Mouse (Mus musculus): ENCODE data around the gene Ddx52.

Ddx52 gene

DNA sequence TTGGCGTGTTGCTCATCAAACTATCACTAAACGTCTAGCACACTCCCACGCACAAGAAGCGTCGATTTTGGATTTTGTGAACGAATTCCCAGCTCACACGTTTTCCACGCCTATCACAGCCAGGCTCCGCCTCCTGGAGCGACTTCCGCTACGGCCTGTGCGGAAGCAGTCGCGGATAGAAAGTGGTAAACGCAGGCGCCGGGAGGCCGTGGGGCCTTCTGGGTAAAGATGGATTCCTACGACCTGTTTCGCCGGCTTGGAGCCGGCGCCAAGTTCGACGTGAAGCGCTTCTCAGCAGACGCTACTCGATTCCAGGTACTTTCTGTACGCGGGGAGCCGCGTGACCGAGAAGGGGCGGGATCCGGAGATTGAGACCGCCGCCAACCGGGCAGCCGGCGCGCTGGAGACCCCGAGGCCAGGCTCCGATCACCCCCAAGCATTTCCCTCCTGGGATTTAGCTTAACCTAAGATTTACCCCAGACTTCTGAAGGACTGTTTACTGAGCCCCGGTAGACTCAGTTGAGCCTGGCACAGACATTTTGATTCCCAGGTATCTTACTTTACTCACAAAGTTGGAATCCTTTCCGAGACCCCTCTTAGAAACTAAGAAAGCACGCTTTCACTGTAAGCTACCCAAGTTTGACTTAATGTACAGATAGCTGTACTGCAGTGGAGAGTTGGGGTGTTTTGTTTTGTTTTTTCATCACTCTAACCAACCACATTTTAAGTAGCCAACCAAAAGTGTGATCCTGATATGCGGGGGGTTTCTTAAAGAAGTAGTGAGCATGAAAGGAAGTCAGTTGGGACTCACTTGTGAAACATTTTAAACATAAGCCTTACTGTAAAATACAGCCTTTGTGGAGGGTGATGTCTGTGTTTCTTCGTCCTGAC is at the start of gene Ddx52:
TSS of gene Ddx52 (plus strand) at position 113 of the 891 bp plus-strand sequence.
- peak; percentile 91 for DNase-seq (ENCODE audit: low read depth, low spot score)

- DNase-seq (ENCODE audit: low read depth, low spot score), result no peak
These were observed 48.5 kb upstream of the Ddx52 start for GRCm38 (mm10) chr11:83893325-83893724.

GRCm38 (mm10) chr11:83896430-83897410 is 45.1 kb upstream of the Ddx52 start:
- no peak for DNase-seq (ENCODE audit: low read depth, low spot score)

DNA sequence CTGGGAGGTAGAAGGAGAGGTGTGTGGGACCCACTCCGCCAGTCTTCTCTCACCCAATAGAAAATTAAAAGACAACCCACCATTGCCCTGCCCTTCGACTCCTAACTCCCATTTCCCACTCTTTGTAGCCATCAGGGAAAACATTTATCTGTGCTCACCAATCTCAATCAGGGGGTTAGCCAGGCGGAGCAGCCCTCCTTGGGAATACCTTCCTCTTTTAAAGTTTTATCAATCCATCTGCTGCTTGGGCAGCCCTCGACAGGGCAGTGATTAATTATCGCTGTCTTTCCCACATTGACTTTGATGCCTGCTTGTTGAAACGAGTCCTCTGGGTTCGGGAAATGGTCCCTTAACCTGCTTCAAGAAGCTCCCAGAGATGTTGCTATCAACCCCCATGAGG is 44.3 kb upstream of the Ddx52 start:
- no peak for DNase-seq (ENCODE audit: low read depth, low spot score)

- DNase-seq (ENCODE audit: low read depth, low spot score), result no peak
These were observed 39.0 kb upstream of the Ddx52 start for GRCm38 (mm10) chr11:83902812-83903211.

GRCm38 (mm10) chr11:83905756-83906155 is 36.1 kb upstream of the Ddx52 start:
- DNase-seq (ENCODE audit: low read depth, low spot score), result no peak

- DNase-seq (ENCODE audit: low read depth, low spot score), result no peak
These were observed 33.5 kb upstream of the Ddx52 start for GRCm38 (mm10) chr11:83908376-83908775.

- no peak for DNase-seq (ENCODE audit: low read depth, low spot score)
These were observed 28.0 kb upstream of the Ddx52 start for GRCm38 (mm10) chr11:83913824-83914311.

- DNase-seq (ENCODE audit: low read depth, low spot score), result no peak
These were observed 27.4 kb upstream of the Ddx52 start for GRCm38 (mm10) chr11:83914501-83914900.

GRCm38 (mm10) chr11:83922600-83922999 is 19.3 kb upstream of the Ddx52 start:
- no peak for DNase-seq (ENCODE audit: low read depth, low spot score)

DNA sequence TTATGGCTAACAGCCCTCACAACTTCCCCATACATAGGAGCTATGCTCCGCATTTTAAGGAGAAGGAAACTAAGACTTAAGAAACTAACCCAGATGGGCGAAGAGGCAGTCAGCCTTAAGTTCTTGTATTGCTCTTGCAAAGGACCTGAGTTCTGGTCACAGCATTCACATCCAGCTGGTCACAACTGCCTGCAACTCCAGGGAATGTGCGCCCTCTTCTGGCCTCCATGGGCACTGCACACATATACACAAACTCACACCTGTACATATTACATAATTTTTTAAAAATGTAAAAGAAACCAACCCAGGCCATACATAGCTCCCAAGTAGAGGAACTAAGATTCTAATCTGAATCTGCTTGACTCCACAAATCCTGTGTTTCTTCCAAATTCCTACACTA is 14.8 kb upstream of the Ddx52 start:
- no peak for DNase-seq (ENCODE audit: low read depth, low spot score)

DNA sequence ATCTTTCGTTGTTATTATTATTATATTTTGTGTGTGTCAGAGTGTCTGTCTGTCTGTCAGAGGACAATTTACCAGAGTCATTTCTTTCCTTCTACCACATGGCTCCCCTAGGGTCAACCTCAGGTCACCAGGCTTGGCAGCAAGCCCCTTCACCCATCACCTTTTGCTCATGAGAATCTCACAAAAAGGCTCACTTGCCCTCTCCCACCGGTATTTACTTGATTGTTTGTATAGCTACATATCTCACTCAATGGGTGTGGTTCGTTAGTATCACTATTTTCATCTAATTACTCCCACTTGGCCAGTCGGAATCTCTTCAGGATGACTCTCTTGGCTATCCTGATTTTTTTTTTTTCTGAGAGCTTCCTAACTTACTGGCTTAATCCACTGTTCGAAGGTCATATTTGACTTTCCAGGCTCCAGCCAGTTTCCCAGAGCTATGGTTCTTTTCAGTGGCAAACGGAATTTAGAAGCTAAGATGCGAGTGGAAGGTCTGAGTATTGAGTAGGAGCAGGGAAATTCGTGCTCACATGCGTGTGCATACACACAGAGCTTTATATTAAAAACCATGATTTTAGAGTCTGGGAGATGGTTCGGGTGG is 9.3 kb upstream of the Ddx52 start:
- no peak for DNase-seq (ENCODE audit: low read depth, low spot score)

- DNase-seq (ENCODE audit: low read depth, low spot score), result no peak
These were observed 8.5 kb upstream of the Ddx52 start for GRCm38 (mm10) chr11:83933376-83933775.

GRCm38 (mm10) chr11:83935986-83936665 is 5.7 kb upstream of the Ddx52 start:
- DNase-seq (ENCODE audit: low read depth, low spot score), result peak; percentile 21

DNA sequence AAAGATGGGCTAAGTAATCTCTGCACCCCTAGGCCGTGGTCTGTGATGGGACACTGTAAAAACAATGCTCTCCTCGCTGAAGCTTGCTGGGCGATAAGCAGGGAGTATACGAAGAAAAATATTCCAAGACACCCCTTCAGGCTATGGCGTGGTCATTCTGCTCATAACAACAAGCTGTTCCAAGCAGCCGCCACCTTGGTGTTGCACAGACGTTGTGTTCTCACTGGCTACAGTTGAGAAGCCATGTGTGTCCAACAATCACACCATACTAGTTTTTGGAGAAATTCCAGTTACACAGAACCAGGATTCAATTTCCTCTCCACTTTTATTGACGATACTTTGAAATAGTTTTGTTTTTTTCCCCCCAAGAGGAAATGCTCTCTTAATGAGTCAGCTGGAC is 3.3 kb upstream of the Ddx52 start:
- DNase-seq (ENCODE audit: low read depth, low spot score), result no peak

GRCm38 (mm10) chr11:83956822-83957221 is 15.0 kb downstream of the Ddx52 start:
- no peak for DNase-seq (ENCODE audit: low read depth, low spot score)

GRCm38 (mm10) chr11:83961983-83962382 is 20.1 kb downstream of the Ddx52 start:
- peak; percentile 59 for DNase-seq (ENCODE audit: low read depth, low spot score)

DNA sequence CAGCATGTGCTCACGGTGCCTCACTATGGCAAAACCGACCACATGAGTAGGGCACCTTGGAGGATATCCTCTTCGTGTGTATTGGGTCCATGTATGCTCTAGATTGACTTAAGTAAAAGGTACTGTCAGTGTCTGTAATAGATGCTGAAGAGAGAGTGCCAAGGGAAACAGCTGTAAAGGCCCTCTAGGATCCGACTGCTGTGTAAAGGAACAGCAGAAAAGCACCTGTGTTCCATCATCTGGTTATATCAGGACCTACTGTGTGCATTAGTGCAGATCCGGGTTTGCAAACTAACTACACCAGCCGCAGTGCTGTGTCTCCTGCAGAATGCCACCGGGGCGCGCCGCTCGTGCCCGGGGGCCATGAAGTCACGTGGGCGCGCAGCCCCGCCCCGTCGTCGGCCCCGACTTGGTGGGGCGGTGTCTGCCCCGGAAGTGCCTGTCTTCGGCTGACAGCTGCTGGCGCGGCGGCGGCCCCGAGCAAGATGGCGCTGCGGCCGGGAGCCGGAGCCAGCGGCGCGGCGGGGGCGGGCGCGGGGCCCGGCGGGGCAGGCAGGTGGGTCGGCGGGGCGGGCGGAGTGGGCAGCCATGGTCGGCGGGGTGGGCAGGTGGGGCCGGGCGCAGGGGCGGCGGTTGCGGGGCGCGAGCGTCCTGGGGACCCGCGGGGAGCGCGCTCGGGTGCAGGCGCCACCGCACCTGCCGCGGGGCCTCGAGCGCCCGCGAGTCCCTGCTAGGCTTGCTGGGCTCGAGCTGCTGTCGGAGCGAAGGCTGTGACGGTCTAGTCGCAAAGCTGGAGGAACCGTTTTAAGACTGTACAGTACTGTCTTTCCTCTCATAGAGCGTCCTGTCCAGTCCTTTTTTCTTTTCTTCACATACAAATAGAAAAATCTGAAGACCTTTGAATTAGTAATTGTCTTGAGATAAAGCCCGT is 22.4 kb downstream of the Ddx52 start, which contains the start of gene Synrg:
TSS of gene Synrg (plus strand) at position 438 of the 931 bp plus-strand sequence.
- DNase-seq (ENCODE audit: low read depth, low spot score), result peak; percentile 63

- DNase-seq (ENCODE audit: low read depth, low spot score), result no peak
These were observed 25.8 kb downstream of the Ddx52 start for GRCm38 (mm10) chr11:83967436-83968204.
